Mouse (Mus musculus) CD8-positive naive resting alpha-beta T cell, adult 2 months (primary cell): ENCODE measurements around the gene Samd8.

Source experiments
- DNase-seq, 2 experiments: peaks; one replicate each; pipeline ENCODE4 v3.0.0; 2022; ENCODE audit warnings: low read depth in 2 of 2, low spot score in 2 of 2

The Samd8 gene

GRCm38 (mm10) chr14:21791722-21792121 is 41.4 kb downstream of the Samd8 start:
- DNase-seq = no peak

GRCm38 (mm10) chr14:21792250-21792649 is 41.9 kb downstream of the Samd8 start:
- no peak for DNase-seq

- DNase-seq = no peak
These were observed 50.3 kb downstream of the Samd8 start for GRCm38 (mm10) chr14:21800641-21801040.

- DNase-seq = no peak
These were observed 51.3 kb downstream of the Samd8 start for GRCm38 (mm10) chr14:21801624-21802023.

GRCm38 (mm10) chr14:21802543-21803206 is 52.3 kb downstream of the Samd8 start:
- no peak for DNase-seq

- DNase-seq = no peak
These were observed 55.9 kb downstream of the Samd8 start for GRCm38 (mm10) chr14:21806203-21806602.

GRCm38 (mm10) chr14:21806631-21807160 is 56.4 kb downstream of the Samd8 start:
- no peak for DNase-seq

GRCm38 (mm10) chr14:21808208-21808922 is 58.0 kb downstream of the Samd8 start:
- DNase-seq = no peak

GRCm38 (mm10) chr14:21809418-21809817 is 59.1 kb downstream of the Samd8 start:
- no peak for DNase-seq

- DNase-seq = no peak
These were observed 61.0 kb downstream of the Samd8 start for GRCm38 (mm10) chr14:21811301-21811700.

- no peak for DNase-seq
These were observed 61.5 kb downstream of the Samd8 start for GRCm38 (mm10) chr14:21811744-21812393.

- DNase-seq = peak; percentile 68 to 73
These were observed 62.3 kb downstream of the Samd8 start for GRCm38 (mm10) chr14:21812590-21813162.

- no peak for DNase-seq
These were observed 62.9 kb downstream of the Samd8 start for GRCm38 (mm10) chr14:21813216-21813615.

- no peak for DNase-seq
These were observed 63.5 kb downstream of the Samd8 start for GRCm38 (mm10) chr14:21813847-21814246.

- no peak for DNase-seq
These were observed 64.3 kb downstream of the Samd8 start for GRCm38 (mm10) chr14:21814606-21815005.

GRCm38 (mm10) chr14:21816255-21816654 is 65.9 kb downstream of the Samd8 start:
- DNase-seq = no peak

GRCm38 (mm10) chr14:21817453-21817852 is 67.1 kb downstream of the Samd8 start:
- no peak for DNase-seq

- DNase-seq = no peak
These were observed 70.7 kb downstream of the Samd8 start for GRCm38 (mm10) chr14:21820880-21821505.

GRCm38 (mm10) chr14:21822307-21822706 is 72.0 kb downstream of the Samd8 start:
- DNase-seq = no peak

GRCm38 (mm10) chr14:21822795-21823374 is 72.6 kb downstream of the Samd8 start:
- DNase-seq = no peak

GRCm38 (mm10) chr14:21823897-21824296 is 73.6 kb downstream of the Samd8 start:
- no peak for DNase-seq
